Mouse (Mus musculus): ENCODE results near the gene Tank. TPM values are rescaled to one million over a fixed set of nuclear protein-coding genes. Genes with fewer than 3 reads are reported as not detected.

Tank gene
- polyA plus RNA-seq (2012; fragmentation: generic; extraction: Trizol), result 13.2 TPM

DNA sequence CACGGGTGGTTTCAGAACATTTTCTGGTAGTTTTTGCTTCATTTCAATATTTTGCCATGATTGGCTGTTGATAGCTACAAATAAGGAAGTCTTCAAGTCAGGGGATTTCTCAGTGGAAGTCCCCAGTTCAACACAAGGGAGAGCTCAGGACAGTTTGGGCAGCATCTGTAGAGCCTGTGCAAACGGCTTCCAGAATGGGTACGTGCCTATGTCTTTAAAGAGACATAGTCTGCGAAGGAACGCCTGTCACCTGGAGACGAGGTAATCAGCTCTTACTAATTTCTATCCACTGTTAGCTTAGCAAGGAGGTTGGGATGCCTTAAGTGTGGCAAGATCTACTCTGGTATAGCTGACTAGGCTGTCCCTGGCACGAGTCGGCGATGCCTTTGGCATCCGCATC, at the start of gene Tank:
Tank (plus strand) TSS at position 153 of the 400 bp plus-strand sequence.
- Histone ChIP-seq H3K36me3 (ENCODE audit: control insufficient read depth, insufficient read depth) (no peaks in the 10 kb centered on the region), H3K79me2 (ENCODE audit: control insufficient read depth, insufficient read depth) (no peaks in the 10 kb centered on the region), H3ac (ENCODE audit: control insufficient read depth, insufficient read length) (no peak within 1 kb of the TSS), H3K4me2 (ENCODE audit: low read depth) (peak within 1 kb of the TSS; percentile 61), H3K4me3 (peak within 1 kb of the TSS; percentile 5), H3K27me3 (ENCODE audit: control insufficient read depth, insufficient read depth, insufficient read length) (no peaks in the 10 kb centered on the region)
- TF ChIP-seq SRF (IDR thresholded peaks at IDR 0.05; ENCODE audit: control insufficient read depth, insufficient read length, low read depth) (no peak), POLR2A (IDR thresholded peaks at IDR 0.05; ENCODE audit: insufficient read length, low read depth) (peak; percentile 34)

DNA sequence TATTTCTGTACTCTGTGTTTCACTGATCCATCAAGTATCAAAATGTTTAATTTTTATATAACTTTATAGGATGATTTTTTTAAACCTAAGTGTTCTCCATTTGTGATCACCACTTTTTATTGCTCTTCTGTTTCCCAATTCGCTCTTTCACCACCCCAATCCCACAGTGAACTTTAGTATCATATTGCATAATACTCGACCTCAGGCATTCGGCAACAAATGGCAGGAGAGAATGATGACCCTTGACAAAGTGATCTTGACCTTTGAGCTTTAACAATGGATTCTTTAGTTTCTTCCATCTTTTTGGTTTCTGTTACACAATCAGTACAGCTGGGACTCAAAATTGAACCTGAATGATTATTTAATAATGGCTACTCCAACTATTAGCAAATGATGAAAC, 46.1 kb upstream of the Tank start:
- Histone ChIP-seq H3K4me3 (no peak overlapping the region), H3K4me2 (ENCODE audit: low read depth) (no peak overlapping the region), H3ac (ENCODE audit: control insufficient read depth, insufficient read length) (no peak overlapping the region), H3K36me3 (ENCODE audit: control insufficient read depth, insufficient read depth) (no peaks in the 10 kb centered on the region), H3K79me2 (ENCODE audit: control insufficient read depth, insufficient read depth) (no peaks in the 10 kb centered on the region), H3K27me3 (ENCODE audit: control insufficient read depth, insufficient read depth, insufficient read length) (no peaks in the 10 kb centered on the region)
- TF ChIP-seq E2F4 (IDR thresholded peaks at IDR 0.05; ENCODE audit: insufficient read depth) (no peak), CEBPB (IDR thresholded peaks at IDR 0.05; ENCODE audit: insufficient read depth, poor library complexity, severe bottlenecking) (peak; percentile 66)

DNA sequence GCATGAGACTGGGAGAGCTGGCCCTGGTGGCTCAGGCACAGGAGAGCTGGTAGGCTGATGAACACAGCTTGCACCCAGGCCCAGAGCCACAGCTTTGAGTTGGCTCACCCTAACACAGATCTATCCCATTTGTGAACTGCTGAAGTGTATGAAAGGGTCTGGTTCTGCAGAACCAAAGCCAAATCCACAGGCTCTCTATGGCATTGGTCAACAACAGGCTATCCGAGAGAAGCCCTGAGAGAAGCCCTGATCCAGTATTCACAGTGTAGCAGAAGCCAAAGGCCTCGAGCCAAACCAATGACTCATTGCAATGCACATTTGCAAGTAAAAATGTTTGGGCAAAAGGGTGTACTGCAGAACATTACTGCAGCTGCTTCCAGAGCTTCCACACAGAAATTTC, 45.3 kb upstream of the Tank start:
- H3K4me3 ChIP-seq, result no peak overlapping the region
- H3K4me2 ChIP-seq (ENCODE audit: low read depth), result peak overlapping the region; percentile 49
- H3K79me2 ChIP-seq (ENCODE audit: control insufficient read depth, insufficient read depth), result no peaks in the 10 kb centered on the region
- no peaks in the 10 kb centered on the region for H3K36me3 ChIP-seq (ENCODE audit: control insufficient read depth, insufficient read depth)
- TF ChIP-seq MAX (IDR thresholded peaks at IDR 0.05; ENCODE audit: low read depth), result no peak
- TF ChIP-seq MYOD1 (IDR thresholded peaks at IDR 0.05; ENCODE audit: control insufficient read depth in 1 of 3, insufficient read length in 2 of 3, low read depth in 2 of 3), result peak in 2 of 3 experiments; percentile 5 to 9
- no peak overlapping the region for H3ac ChIP-seq (ENCODE audit: control insufficient read depth, insufficient read length)
- H3K27me3 ChIP-seq (ENCODE audit: control insufficient read depth, insufficient read depth, insufficient read length), result no peaks in the 10 kb centered on the region

DNA sequence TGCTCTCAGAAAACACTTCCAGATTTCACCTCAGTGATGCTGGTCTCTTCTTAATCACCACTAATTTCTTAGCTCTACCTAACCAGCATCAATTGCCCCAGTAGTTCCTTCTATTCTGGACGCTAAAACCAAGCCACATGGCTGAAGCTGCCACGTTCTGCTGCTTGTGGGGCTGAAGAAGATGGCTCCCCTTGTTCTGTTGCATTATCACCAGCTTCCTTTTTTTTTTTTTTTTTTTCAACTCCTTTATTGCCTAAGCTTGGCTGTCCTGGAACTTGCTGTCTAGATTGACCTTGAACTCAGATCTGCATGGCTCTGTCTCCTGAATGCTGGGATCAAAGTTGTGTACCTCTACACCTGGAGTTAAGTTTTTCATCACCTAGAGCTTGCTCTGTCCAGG, 41.5 kb upstream of the Tank start:
- Histone ChIP-seq H3K4me3 (no peak overlapping the region), H3K27me3 (ENCODE audit: control insufficient read depth, insufficient read depth, insufficient read length) (no peaks in the 10 kb centered on the region), H3ac (ENCODE audit: control insufficient read depth, insufficient read length) (no peak overlapping the region), H3K79me2 (ENCODE audit: control insufficient read depth, insufficient read depth) (no peaks in the 10 kb centered on the region), H3K36me3 (ENCODE audit: control insufficient read depth, insufficient read depth) (no peaks in the 10 kb centered on the region), H3K4me2 (ENCODE audit: low read depth) (no peak overlapping the region)
- TF ChIP-seq POLR2A (IDR thresholded peaks at IDR 0.05; ENCODE audit: insufficient read length, low read depth) (no peak), E2F4 (IDR thresholded peaks at IDR 0.05; ENCODE audit: insufficient read depth) (no peak), CEBPB (IDR thresholded peaks at IDR 0.05; ENCODE audit: insufficient read depth, poor library complexity, severe bottlenecking) (no peak), MAX (IDR thresholded peaks at IDR 0.05; ENCODE audit: low read depth) (no peak), MYOD1 (IDR thresholded peaks at IDR 0.05; ENCODE audit: control insufficient read depth in 1 of 3, insufficient read length in 2 of 3, low read depth in 2 of 3) (no peak), POLR2AphosphoS2 (IDR thresholded peaks at IDR 0.05; ENCODE audit: insufficient read length, low read depth) (no peak), USF1 (IDR thresholded peaks at IDR 0.05; ENCODE audit: low read depth) (no peak), REST (IDR thresholded peaks at IDR 0.05; ENCODE audit: insufficient read depth, insufficient read length) (no peak), TCF3 (IDR thresholded peaks at IDR 0.05; ENCODE audit: insufficient read length, low read depth) (no peak)

DNA sequence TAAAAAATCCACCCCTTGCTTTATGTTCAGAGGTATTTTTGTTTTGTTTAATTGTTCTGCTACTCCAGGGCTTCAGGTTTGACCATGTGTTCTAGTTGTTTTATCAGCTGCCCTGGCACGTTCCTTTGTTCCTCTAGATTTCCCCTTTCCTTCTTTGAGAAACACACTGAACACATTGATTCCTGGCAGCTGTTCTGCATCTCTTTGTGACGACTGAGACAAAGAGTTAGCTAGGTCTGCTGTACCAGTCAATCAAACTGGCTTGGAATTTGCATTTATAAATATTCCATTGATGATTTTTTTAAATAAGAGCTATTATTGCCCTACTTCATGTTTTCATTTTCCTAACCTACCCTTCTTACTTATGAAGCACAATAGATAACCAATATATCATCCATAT, 39.0 kb upstream of the Tank start:
- peak overlapping the region; percentile 42 for H3K4me2 ChIP-seq (ENCODE audit: low read depth)
- H3K27me3 ChIP-seq (ENCODE audit: control insufficient read depth, insufficient read depth, insufficient read length), result no peaks in the 10 kb centered on the region
- no peaks in the 10 kb centered on the region for H3K36me3 ChIP-seq (ENCODE audit: control insufficient read depth, insufficient read depth)
- no peaks in the 10 kb centered on the region for H3K79me2 ChIP-seq (ENCODE audit: control insufficient read depth, insufficient read depth)
- no peak overlapping the region for H3K4me3 ChIP-seq
- no peak overlapping the region for H3ac ChIP-seq (ENCODE audit: control insufficient read depth, insufficient read length)
- TF ChIP-seq TCF12 (IDR thresholded peaks at IDR 0.05; ENCODE audit: insufficient read depth, poor library complexity, severe bottlenecking), result no peak
- peak; percentile 15 to 47 (median 22) for TF ChIP-seq MYOD1 (IDR thresholded peaks at IDR 0.05; ENCODE audit: control insufficient read depth in 1 of 3, insufficient read length in 2 of 3, low read depth in 2 of 3)

DNA sequence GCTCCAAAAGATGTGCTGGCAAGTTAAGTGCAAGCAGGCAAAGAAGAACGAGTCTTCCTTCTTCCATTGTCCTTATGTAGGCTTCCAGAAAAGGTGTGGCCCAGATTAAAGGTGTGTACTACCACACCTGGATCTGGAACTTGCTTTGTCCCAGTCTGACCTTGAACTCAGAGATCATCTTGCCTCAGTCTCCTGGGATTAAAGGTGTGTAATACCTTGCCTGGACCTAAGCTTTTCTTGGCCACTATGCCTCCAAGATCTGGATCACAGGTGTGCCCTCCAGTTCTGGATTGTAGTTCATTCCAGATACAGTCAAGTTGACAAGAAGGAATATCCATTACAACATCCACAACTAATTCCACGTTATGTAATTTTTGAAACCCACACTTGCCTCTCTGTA, 36.0 kb upstream of the Tank start:
- TF ChIP-seq TCF3 (IDR thresholded peaks at IDR 0.05; ENCODE audit: insufficient read length, low read depth) (no peak), MYOG (IDR thresholded peaks at IDR 0.05; ENCODE audit: control insufficient read depth in 1 of 3, insufficient read depth in 1 of 3, insufficient read length in 2 of 3, low read depth in 2 of 3) (no peak), MAX (IDR thresholded peaks at IDR 0.05; ENCODE audit: low read depth) (no peak), E2F4 (IDR thresholded peaks at IDR 0.05; ENCODE audit: insufficient read depth) (no peak), POLR2AphosphoS2 (IDR thresholded peaks at IDR 0.05; ENCODE audit: insufficient read length, low read depth) (no peak), USF1 (IDR thresholded peaks at IDR 0.05; ENCODE audit: low read depth) (no peak), SRF (IDR thresholded peaks at IDR 0.05; ENCODE audit: control insufficient read depth, insufficient read length, low read depth) (no peak), POLR2A (IDR thresholded peaks at IDR 0.05; ENCODE audit: insufficient read length, low read depth) (no peak), TCF12 (IDR thresholded peaks at IDR 0.05; ENCODE audit: insufficient read depth, poor library complexity, severe bottlenecking) (no peak), MYOD1 (IDR thresholded peaks at IDR 0.05; ENCODE audit: control insufficient read depth in 1 of 3, insufficient read length in 2 of 3, low read depth in 2 of 3) (no peak), CEBPB (IDR thresholded peaks at IDR 0.05; ENCODE audit: insufficient read depth, poor library complexity, severe bottlenecking) (no peak), REST (IDR thresholded peaks at IDR 0.05; ENCODE audit: insufficient read depth, insufficient read length) (no peak)
- Histone ChIP-seq H3K36me3 (ENCODE audit: control insufficient read depth, insufficient read depth) (no peaks in the 10 kb centered on the region), H3ac (ENCODE audit: control insufficient read depth, insufficient read length) (no peak overlapping the region), H3K4me2 (ENCODE audit: low read depth) (no peak overlapping the region), H3K27me3 (ENCODE audit: control insufficient read depth, insufficient read depth, insufficient read length) (no peaks in the 10 kb centered on the region), H3K79me2 (ENCODE audit: control insufficient read depth, insufficient read depth) (no peaks in the 10 kb centered on the region), H3K4me3 (no peak overlapping the region)
